Mouse (Mus musculus): Measurements from ENCODE around the gene Dohh. TPM values are rescaled to one million over a fixed set of nuclear protein-coding genes. Genes with fewer than 3 reads are reported as not detected.
A peak's percentile ranks its signal among the peaks of the same experiment; 100 is the strongest.

Dohh gene
- total RNA-seq, 2 experiments from 2014 or later, result 36.5 to 42.5 TPM

GRCm38 (mm10) chr10:81379183-81379553 is 5.1 kb upstream of the Dohh start:
- DNase-seq, result no peak
- intact Hi-C loops (cut with DNase I), result no loop called here

GRCm38 (mm10) chr10:81379809-81380378 is 4.3 kb upstream of the Dohh start:
- DNase-seq, result no peak
- intact Hi-C loops (cut with DNase I), result no loop called here

- no peak for DNase-seq
- intact Hi-C loops (cut with DNase I), result no loop called here
Measured at GRCm38 (mm10) chr10:81382039-81382438, 2.2 kb upstream of the Dohh start.

GRCm38 (mm10) chr10:81384605-81384982 is 366 bp downstream of the Dohh start:
- no peak for DNase-seq
- intact Hi-C loops (cut with DNase I), result no loop called here

- DNase-seq, result no peak
- intact Hi-C loops (cut with DNase I), result no loop called here
Measured at GRCm38 (mm10) chr10:81385603-81386306, 1.5 kb downstream of the Dohh start.

- DNase-seq, result no peak
- intact Hi-C loops (cut with DNase I), result no loop called here
Measured at GRCm38 (mm10) chr10:81387716-81388115, 3.5 kb downstream of the Dohh start.

- intact Hi-C loops (cut with DNase I), result no loop called here
- DNase-seq, result no peak
Measured at GRCm38 (mm10) chr10:81388505-81389055, 4.4 kb downstream of the Dohh start, which contains the start of gene Gm48552. Gene Gm48552 (plus strand): TSS chr10:81389005.

GRCm38 (mm10) chr10:81389373-81389772 is 5.1 kb downstream of the Dohh start:
- intact Hi-C loops (cut with DNase I), result no loop called here
- DNase-seq, result no peak

- intact Hi-C loops (cut with DNase I), result loop anchor here (2.0 kb wide), 1 partner anchor 61 kb away; no protein-coding TSS in a partner anchor
- DNase-seq, result peak; percentile 68 to 79
Measured at GRCm38 (mm10) chr10:81389801-81390677, 5.8 kb downstream of the Dohh start.

GRCm38 (mm10) chr10:81390678-81390965 is 6.4 kb downstream of the Dohh start:
- intact Hi-C loops (cut with DNase I), result loop anchor here (2.0 kb wide), 1 partner anchor 60 kb away; no protein-coding TSS in a partner anchor
- DNase-seq, result no peak

GRCm38 (mm10) chr10:81392270-81392669 is 8.0 kb downstream of the Dohh start:
- no peak for DNase-seq
- intact Hi-C loops (cut with DNase I), result loop anchor here (2.0 kb wide), 1 partner anchor 45 kb away; no protein-coding TSS in a partner anchor

GRCm38 (mm10) chr10:81392781-81393185 is 8.6 kb downstream of the Dohh start, which contains the start of gene Smim24:
Gene Smim24 (plus strand): TSS chr10:81393051.
- intact Hi-C loops (cut with DNase I), result loop anchor here (2.0 kb wide), 1 partner anchor 44 kb away; no protein-coding TSS in a partner anchor
- DNase-seq, result no peak

GRCm38 (mm10) chr10:81393456-81394063 is 9.3 kb downstream of the Dohh start:
- intact Hi-C loops (cut with DNase I), result loop anchor here (2.0 kb wide), 1 partner anchor 43 kb away; no protein-coding TSS in a partner anchor

GRCm38 (mm10) chr10:81395127-81395526 is 10.9 kb downstream of the Dohh start:
- intact Hi-C loops (cut with DNase I), result no loop called here
- DNase-seq, result peak in 1 of 2 experiments; percentile 67

More at GRCm38 (mm10) chr10:81393456-81394063, 9.3 kb downstream of the Dohh start:
- DNase-seq, result no peak

GRCm38 (mm10) chr10:81395865-81396264 is 11.6 kb downstream of the Dohh start:
- intact Hi-C loops (cut with DNase I), result no loop called here
- no peak for DNase-seq

GRCm38 (mm10) chr10:81396749-81397148 is 12.5 kb downstream of the Dohh start:
- intact Hi-C loops (cut with DNase I), result no loop called here

GRCm38 (mm10) chr10:81399296-81399695 is 15.1 kb downstream of the Dohh start:
- no peak for DNase-seq
- intact Hi-C loops (cut with DNase I), result no loop called here

More at GRCm38 (mm10) chr10:81396749-81397148, 12.5 kb downstream of the Dohh start:
- no peak for DNase-seq

- intact Hi-C loops (cut with DNase I), result no loop called here
Measured at GRCm38 (mm10) chr10:81399798-81400308, 15.6 kb downstream of the Dohh start.

GRCm38 (mm10) chr10:81400371-81401204 is 16.4 kb downstream of the Dohh start:
- intact Hi-C loops (cut with DNase I), result no loop called here

More at GRCm38 (mm10) chr10:81399798-81400308, 15.6 kb downstream of the Dohh start:
- DNase-seq, result no peak

More at GRCm38 (mm10) chr10:81400371-81401204, 16.4 kb downstream of the Dohh start:
- no peak for DNase-seq

Data from gastrocnemius, postnatal 36 days (tissue).